Mouse (Mus musculus) MEL (cell line): ENCODE results near the gene Snrnp35. TPM values are rescaled to one million over a fixed set of nuclear protein-coding genes. Genes with fewer than 3 reads are reported as not detected.

ENCODE experiments used
- DNase-seq: peaks from one replicate; pipeline ENCODE4 v3.0.0; 2011; ENCODE audit warnings: low read depth, low spot score
- H3K27ac ChIP-seq: 2 replicates; pipeline ENCODE4 v1.5.1; 2012; ENCODE audit warnings: low read depth, mild to moderate bottlenecking, control low read depth, low read length, moderate library complexity; ENCODE audit not compliant: control insufficient read depth
- H3K27me3 ChIP-seq, 2 experiments: fragments of 150-350 bp in 1 of 2; sonication (generic) in 1 of 2; 2 replicates each; pipeline ENCODE4 v1.6.1; 2012; ENCODE audit warnings: low read length in 2 of 2, mild to moderate bottlenecking in 2 of 2, improper control_type of control experiment in 1 of 2, moderate library complexity in 1 of 2; ENCODE audit not compliant: insufficient read depth in 2 of 2, control insufficient read depth in 1 of 2
- H3K36me3 ChIP-seq, 2 experiments: 2 replicates each; pipeline ENCODE4 v1.6.1; 2012 to 2014; ENCODE audit warnings: low read length in 2 of 2, improper control_type of control experiment in 1 of 2, inconsistent platforms in 1 of 2, mild to moderate bottlenecking in 1 of 2; ENCODE audit not compliant: insufficient read depth in 2 of 2, control insufficient read depth in 1 of 2
- H3K4me1 ChIP-seq, 2 experiments: fragments of 150-350 bp in 1 of 2; sonication (generic) in 1 of 2; 2 replicates each; pipeline ENCODE4 v1.6.1; 2012; ENCODE audit warnings: low read length in 2 of 2, improper control_type of control experiment in 1 of 2, mild to moderate bottlenecking in 1 of 2; ENCODE audit not compliant: insufficient read depth in 2 of 2, control insufficient read depth in 1 of 2
- H3K4me3 ChIP-seq, 2 experiments: fragments of 150-350 bp in 1 of 2; sonication (generic) in 1 of 2; 2 replicates each; pipeline ENCODE4 v1.5.1; 2012; ENCODE audit warnings: low read depth in 2 of 2, low read length in 2 of 2, mild to moderate bottlenecking in 2 of 2, moderate library complexity in 2 of 2, control low read depth in 1 of 2, improper control_type of control experiment in 1 of 2; ENCODE audit not compliant: control insufficient read depth in 1 of 2, insufficient read depth in 1 of 2
- H3K79me2 ChIP-seq: 2 replicates; pipeline ENCODE4 v1.6.1; 2012; ENCODE audit warnings: mild to moderate bottlenecking, low read length, moderate library complexity; ENCODE audit not compliant: control insufficient read depth, poor library complexity, insufficient read depth
- H3K9ac ChIP-seq: 2 replicates; pipeline ENCODE4 v1.6.1; 2012; ENCODE audit warnings: low read depth, mild to moderate bottlenecking, control low read depth, low read length, moderate library complexity; ENCODE audit not compliant: control insufficient read depth, poor library complexity, severe bottlenecking
- H3K9me3 ChIP-seq: fragments of 150-350 bp; sonication (generic); replicated peaks from 2 replicates; pipeline ENCODE4 v1.6.1; 2012; ENCODE audit warnings: mild to moderate bottlenecking, low read length, improper control_type of control experiment, moderate library complexity; ENCODE audit not compliant: insufficient read depth
- CHD1 ChIP-seq: IDR thresholded peaks from 2 replicates; pipeline ENCODE4 v1.6.1; 2012; ENCODE audit warnings: low read depth, mild to moderate bottlenecking, inconsistent platforms, low read length, improper control_type of control experiment
- CTCF ChIP-seq, 3 experiments: IDR thresholded peaks in 2 of 3; conservative IDR thresholded peaks in 1 of 3; 2 replicates each; pipeline ENCODE4 v1.5.1; 2011 to 2012; ENCODE audit warnings: low read length in 3 of 3, low read depth in 2 of 3, mild to moderate bottlenecking in 2 of 3, improper control_type of control experiment in 1 of 3, inconsistent platforms in 1 of 3, mixed read lengths in 1 of 3, moderate library complexity in 1 of 3; ENCODE audit not compliant: control insufficient read depth in 1 of 3, insufficient read depth in 1 of 3, poor library complexity in 1 of 3, severe bottlenecking in 1 of 3
- ELF1 ChIP-seq: IDR thresholded peaks from 2 replicates; pipeline ENCODE4 v1.6.1; 2014; ENCODE audit warnings: low read depth, mild to moderate bottlenecking, inconsistent platforms, low read length, improper control_type of control experiment, moderate library complexity
- HCFC1 ChIP-seq: IDR thresholded peaks from 2 replicates; pipeline ENCODE4 v1.6.1; 2012; ENCODE audit warnings: low read depth, mild to moderate bottlenecking, inconsistent platforms, low read length, improper control_type of control experiment, moderate library complexity
- MXI1 ChIP-seq: IDR thresholded peaks from 2 replicates; pipeline ENCODE4 v1.6.1; 2011; ENCODE audit warnings: mild to moderate bottlenecking, low read depth, low read length, improper control_type of control experiment
- MYB ChIP-seq: IDR thresholded peaks from 2 replicates; pipeline ENCODE4 v1.6.1; 2011; ENCODE audit warnings: mild to moderate bottlenecking, low read depth, low read length, improper control_type of control experiment
- POLR2A ChIP-seq, 2 experiments: IDR thresholded peaks; 2 replicates each; pipeline ENCODE4 v1.6.1; 2011 to 2012; ENCODE audit warnings: low read length in 2 of 2, mild to moderate bottlenecking in 2 of 2, control low read depth in 1 of 2, improper control_type of control experiment in 1 of 2, low read depth in 1 of 2, moderate library complexity in 1 of 2; ENCODE audit not compliant: control insufficient read depth in 1 of 2, insufficient read depth in 1 of 2, poor library complexity in 1 of 2
- RAD21 ChIP-seq: IDR thresholded peaks from 2 replicates; pipeline ENCODE4 v1.6.1; 2011; ENCODE audit warnings: mild to moderate bottlenecking, low read depth, low read length, improper control_type of control experiment
- RCOR1 ChIP-seq: IDR thresholded peaks from 2 replicates; pipeline ENCODE4 v1.6.1; 2012; ENCODE audit warnings: low read depth, mild to moderate bottlenecking, inconsistent platforms, low read length, improper control_type of control experiment
- SIN3A ChIP-seq: IDR thresholded peaks from 2 replicates; pipeline ENCODE4 v1.6.1; 2012; ENCODE audit warnings: low read length, improper control_type of control experiment, inconsistent platforms
- TBP ChIP-seq: IDR thresholded peaks from 2 replicates; pipeline ENCODE4 v1.8.0; 2011; ENCODE audit warnings: low read depth, low read length, improper control_type of control experiment
- ZMIZ1 ChIP-seq: IDR thresholded peaks from 2 replicates; pipeline ENCODE4 v1.6.1; 2012; ENCODE audit warnings: low read depth, mild to moderate bottlenecking, inconsistent platforms, low read length, improper control_type of control experiment, moderate library complexity
- ZNF384 ChIP-seq: IDR thresholded peaks from 2 replicates; pipeline ENCODE4 v1.6.1; 2012; ENCODE audit warnings: low read depth, mild to moderate bottlenecking, inconsistent platforms, low read length, improper control_type of control experiment
- polyA plus RNA-seq, 2 experiments: library from polyadenylated mRNA; stranded (reverse) in 1 of 2; unstranded in 1 of 2; fragments of >175 nt in 1 of 2; fragments of >200 nt in 1 of 2; gene quantifications; 2 replicates each; pipeline versions ENCODE4 v1.2.1 to v1.2.4; 2012; ENCODE audit warnings: low replicate concordance in 2 of 2, low read depth in 1 of 2; ENCODE audit not compliant: insufficient read length in 2 of 2, insufficient read depth in 1 of 2, missing spikeins in 1 of 2
- total RNA-seq: library from RNA; depleted of rRNA; stranded (reverse); fragments of 300-350 nt; gene quantifications from 2 replicates; pipeline ENCODE4 v1.2.3, GENCODE M21; 2012

Gene Snrnp35
- total and polyA plus RNA-seq, 3 experiments = 11.7 to 18.3 TPM; not detected in 1

- H3K27ac ChIP-seq = no peak overlapping the region
- H3K9me3 ChIP-seq = no peaks in the 10 kb centered on the region
- H3K4me1 ChIP-seq = peaks cover 0 to 23% of the 10 kb centered on the region in 2 experiments; a peak in 2 of 4 replicates
- H3K9ac ChIP-seq = no peak overlapping the region
- TF ChIP-seq ZNF384 (peak; percentile 40; the same call in 1 of the 2 replicates), RCOR1 (no peak)
- TF ChIP-seq, all 39 proteins: peak for 1
- no peaks in the 10 kb centered on the region for H3K27me3 ChIP-seq
- peaks cover 0 to 7% of the 10 kb centered on the region in 2 experiments; a peak in 2 of 4 replicates for H3K36me3 ChIP-seq
- peaks cover 13% of the 10 kb centered on the region for H3K79me2 ChIP-seq
- H3K4me3 ChIP-seq = no peak overlapping the region
- DNase-seq = no peak
Observed at GRCm38 (mm10) chr5:124480119-124480518, 2.8 kb upstream of the Snrnp35 start.

- Histone ChIP-seq H3K36me3 (peaks cover 0 to 7% of the 10 kb centered on the region in 2 experiments; a peak in 2 of 4 replicates), H3K27ac (no peak overlapping the region), H3K27me3 (no peaks in the 10 kb centered on the region), H3K79me2 (peaks cover 13% of the 10 kb centered on the region), H3K4me1 (peaks cover 0 to 17% of the 10 kb centered on the region in 2 experiments; a peak in 2 of 4 replicates), H3K9ac (no peak overlapping the region), H3K4me3 (no peak overlapping the region), H3K9me3 (no peaks in the 10 kb centered on the region)
- peak; percentile 25 for DNase-seq
- no peak for TF ChIP-seq POLR2A (IDR thresholded peaks at IDR 0.05; ENCODE audit: control insufficient read depth in 1 of 2, insufficient read depth in 1 of 2, low read depth in 1 of 2, low read length in 2 of 2, poor library complexity in 1 of 2)
- no peak for TF ChIP-seq ELF1
- TF ChIP-seq MYB = no peak
- no peak for TF ChIP-seq CHD1
- TF ChIP-seq HCFC1 = no peak
- TF ChIP-seq TBP = no peak
- peak; percentile 94 for TF ChIP-seq RCOR1
Observed at GRCm38 (mm10) chr5:124481714-124482113, 1.2 kb upstream of the Snrnp35 start.

GRCm38 (mm10) chr5:124482436-124482965 is 433 bp upstream of the Snrnp35 start:
- peaks cover 0 to 17% of the 10 kb centered on the region in 2 experiments; a peak in 2 of 4 replicates for H3K4me1 ChIP-seq
- no peaks in the 10 kb centered on the region for H3K27me3 ChIP-seq
- no peaks in the 10 kb centered on the region for H3K9me3 ChIP-seq
- H3K4me3 ChIP-seq = peak overlapping the region; percentile 90 to 93
- TF ChIP-seq CTCF (IDR thresholded peaks at IDR 0.05 in 2 of 3, conservative IDR thresholded peaks at IDR 0.05 in 1 of 3; ENCODE audit: control insufficient read depth in 1 of 3, insufficient read depth in 1 of 3, low read depth in 2 of 3, low read length in 3 of 3, poor library complexity in 1 of 3, severe bottlenecking in 1 of 3) (no peak), SIN3A (peak; percentile 28; the same call in 1 of the 2 replicates), RAD21 (no peak), RCOR1 (peak; percentile 50; the same call in 1 of the 2 replicates), POLR2A (IDR thresholded peaks at IDR 0.05; ENCODE audit: control insufficient read depth in 1 of 2, insufficient read depth in 1 of 2, low read depth in 1 of 2, low read length in 2 of 2, poor library complexity in 1 of 2) (0 out of 4 replicates have a peak, but pooled peaks of 1 of the 2 experiments have one; percentile 41), ZMIZ1 (0 out of 2 replicates have a peak, but pooled peaks have one; percentile 25), MXI1 (peak; percentile 34; the same call in 1 of the 2 replicates)
- no peak for DNase-seq
- H3K36me3 ChIP-seq = peaks cover 0 to 7% of the 10 kb centered on the region in 2 experiments; a peak in 2 of 4 replicates
- H3K79me2 ChIP-seq = peaks cover 13% of the 10 kb centered on the region
- peak overlapping the region; percentile 99 for H3K27ac ChIP-seq
- peak overlapping the region; percentile 100 for H3K9ac ChIP-seq
